Mouse (Mus musculus) spleen, adult 2 months (tissue): ENCODE measurements around the gene Slc15a3. TPM values are rescaled to one million over a fixed set of nuclear protein-coding genes. Genes with fewer than 3 reads are reported as not detected.
A peak's percentile ranks its signal among the peaks of the same experiment; 100 is the strongest.

Experiments
- DNase-seq, 2 experiments: peaks; one replicate each; pipeline versions ENCODE4 v3.0.0 to v3.0.0-alpha.2; 2012 to 2021; ENCODE audit warnings: low spot score in 2 of 2, low read depth in 1 of 2
- H3K27ac ChIP-seq: fragments of 200-500 bp; 2 replicates; pipeline ENCODE4 v1.5.1; 2012; ENCODE audit warnings: low read length, inconsistent platforms; ENCODE audit not compliant: insufficient read depth
- H3K27me3 ChIP-seq: fragments of 200-500 bp; 2 replicates; pipeline ENCODE4 v1.6.1; 2012; ENCODE audit warnings: mild to moderate bottlenecking, moderate library complexity, low read length, inconsistent platforms; ENCODE audit not compliant: control insufficient read depth, insufficient read depth
- H3K36me3 ChIP-seq: fragments of 200-500 bp; 2 replicates; pipeline ENCODE4 v1.6.1; 2012; ENCODE audit warnings: mild to moderate bottlenecking, low read length, inconsistent platforms; ENCODE audit not compliant: control insufficient read depth, insufficient read depth
- H3K4me1 ChIP-seq: fragments of 200-500 bp; 2 replicates; pipeline ENCODE4 v1.6.1; 2011; ENCODE audit warnings: inconsistent platforms; ENCODE audit not compliant: control insufficient read depth, insufficient read depth, insufficient read length
- H3K4me3 ChIP-seq: fragments of 200-500 bp; 2 replicates; pipeline ENCODE4 v1.5.1; 2011; ENCODE audit warnings: mild to moderate bottlenecking, inconsistent platforms; ENCODE audit not compliant: insufficient read depth, insufficient read length; ENCODE audit errors: extremely low read depth
- CTCF ChIP-seq: fragments of 200-500 bp; IDR thresholded peaks from 2 replicates; pipeline ENCODE4 v1.5.1; 2011; ENCODE audit warnings: mild to moderate bottlenecking, inconsistent platforms; ENCODE audit not compliant: insufficient read depth, insufficient read length, insufficient replicate concordance; ENCODE audit errors: extremely low read depth
- POLR2A ChIP-seq: fragments of 200-500 bp; IDR thresholded peaks from 2 replicates; pipeline ENCODE4 v1.6.1; 2011; ENCODE audit warnings: low read depth, low read length, inconsistent platforms
- WGBS: fragments of 180-500 bp; shearing (Covaris S2); methylation state at CpG from one replicate; pipeline ENCODE4 v1.1.7; 2018; 5-methylcytosine and 5-hydroxymethylcytosine counted together
- polyA plus RNA-seq: library from polyadenylated mRNA; depleted of rRNA; stranded (reverse); fragments of >200 nt; gene quantifications from 2 replicates; pipeline ENCODE4 v1.2.3, GENCODE M21; 2012

The Slc15a3 gene
- polyA plus RNA-seq, 1 experiment, result 39.7 TPM

DNA sequence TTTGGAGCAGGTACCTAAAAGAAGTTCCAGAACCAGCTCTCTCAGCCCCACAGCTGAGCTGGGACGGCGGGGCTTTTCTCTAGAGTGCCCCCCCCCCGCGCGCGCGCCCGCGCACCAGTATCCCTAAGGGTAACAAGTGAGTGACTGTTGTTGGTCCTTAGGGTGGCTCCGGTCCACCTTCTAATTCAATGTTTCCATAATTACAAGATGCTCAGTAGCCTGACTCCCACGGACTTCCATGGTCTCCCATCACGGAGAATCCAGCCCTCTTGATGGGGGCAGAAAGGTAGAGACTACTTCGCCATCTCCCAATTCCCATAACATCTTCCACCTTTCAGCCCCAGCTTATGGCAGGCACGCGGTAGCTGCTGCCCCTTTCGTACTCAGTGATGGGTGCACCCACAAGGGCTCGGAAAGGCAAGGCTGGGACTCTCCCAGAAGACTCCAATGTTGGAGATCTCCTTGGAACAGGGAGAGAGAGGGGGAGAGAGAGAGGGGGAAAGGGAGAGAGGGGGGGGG is 29.2 kb downstream of the Slc15a3 start:
- H3K4me1 ChIP-seq, result peaks cover 7% of the 10 kb centered on the region
- H3K4me3 ChIP-seq, result no peak overlapping the region; the same call in 1 of the 2 replicates
- H3K27ac ChIP-seq, result no peak overlapping the region
- DNase-seq, result no peak
- WGBS, result 9% methylated on average over 17 of the region's 17 CpGs
- TF ChIP-seq POLR2A (no peak), CTCF (no peak)
- peaks cover 3% of the 10 kb centered on the region for H3K27me3 ChIP-seq
- peaks cover 16% of the 10 kb centered on the region for H3K36me3 ChIP-seq

DNA sequence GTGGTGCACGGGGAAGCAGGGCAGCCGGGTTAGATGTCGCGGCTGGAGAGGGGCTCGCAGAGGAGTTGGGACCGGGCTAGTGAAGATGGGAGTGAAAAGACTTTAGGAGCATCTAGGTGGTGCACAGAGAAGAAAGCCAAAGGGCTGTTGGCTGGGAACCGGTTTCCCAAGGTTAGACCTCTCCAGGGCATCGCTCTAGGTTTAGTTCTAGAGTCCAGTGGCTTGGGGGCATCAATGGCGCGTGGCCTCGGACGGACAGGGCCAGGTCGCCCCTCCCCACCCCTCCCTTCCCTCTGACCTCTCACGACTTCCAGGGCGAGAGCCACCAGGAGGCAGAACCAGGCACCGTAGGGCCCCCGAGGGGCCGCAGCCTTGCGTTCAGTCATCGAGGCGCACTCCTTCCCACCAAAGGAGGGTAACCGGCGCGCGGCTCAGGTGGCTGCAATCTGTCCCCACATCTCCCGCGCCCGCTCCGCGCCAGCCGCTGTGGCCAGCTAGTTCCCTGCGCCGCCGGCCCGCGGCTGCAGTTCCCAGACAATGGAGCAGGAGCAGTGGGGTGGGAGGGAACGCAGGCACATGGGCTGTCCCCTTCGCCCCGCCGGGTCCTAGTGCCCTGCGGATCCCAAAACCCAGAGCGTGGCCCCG is 29.8 kb downstream of the Slc15a3 start:
- H3K4me3 ChIP-seq, result peak overlapping the region; percentile 50; the same call in 1 of the 2 replicates
- H3K36me3 ChIP-seq, result peaks cover 22% of the 10 kb centered on the region
- DNase-seq, result no peak
- H3K27ac ChIP-seq, result no peak overlapping the region
- TF ChIP-seq CTCF (no peak), POLR2A (no peak)
- peaks cover 3% of the 10 kb centered on the region for H3K27me3 ChIP-seq
- under 1% methylated on average over 43 of the region's 43 CpGs for WGBS
- H3K4me1 ChIP-seq, result peaks cover 7% of the 10 kb centered on the region

DNA sequence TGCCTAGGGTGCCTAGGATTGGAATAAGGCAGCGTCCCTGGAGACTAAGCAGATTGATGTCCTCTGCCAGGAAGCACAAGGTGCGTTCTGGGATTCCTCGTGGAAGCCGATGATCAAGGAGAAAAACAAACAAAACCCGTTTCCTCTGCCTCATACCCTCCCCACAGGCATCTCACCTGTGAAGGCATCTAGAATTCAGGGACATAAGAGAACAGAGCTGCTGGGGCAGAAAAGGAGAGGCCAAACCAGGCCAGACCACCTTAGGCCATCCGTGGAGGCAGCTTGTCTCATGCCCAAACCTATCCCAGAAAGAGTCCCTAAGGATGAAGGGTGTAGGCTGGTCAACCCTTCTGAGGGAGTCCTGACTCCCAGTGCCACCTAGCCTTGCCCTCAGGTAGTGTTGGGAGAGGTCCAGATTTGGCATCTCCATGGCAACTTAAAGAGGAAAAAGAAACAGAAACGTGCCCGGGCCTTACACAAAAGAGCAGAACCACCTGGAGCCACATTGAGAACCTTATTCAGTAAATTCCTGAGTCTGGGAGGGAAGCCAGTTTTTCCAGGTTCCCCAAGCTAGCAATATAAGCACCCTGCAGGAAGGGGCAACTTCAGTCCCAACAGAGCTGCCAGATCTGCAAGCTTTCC is 30.5 kb downstream of the Slc15a3 start, which contains the start of gene Tmem132a:
Tmem132a (minus strand) TSS at position 55 of the 642 bp plus-strand sequence.
- Histone ChIP-seq H3K36me3 (peaks cover 22% of the 10 kb centered on the region), H3K4me1 (peaks cover 7% of the 10 kb centered on the region), H3K27me3 (peaks cover 3% of the 10 kb centered on the region), H3K4me3 (peak within 1 kb of the TSS; percentile 50; the same call in 1 of the 2 replicates), H3K27ac (no peak within 1 kb of the TSS)
- DNase-seq, result no peak
- WGBS, result 31% methylated on average over 8 of the region's 8 CpGs
- no peak for TF ChIP-seq CTCF
- no peak for TF ChIP-seq POLR2A

DNA sequence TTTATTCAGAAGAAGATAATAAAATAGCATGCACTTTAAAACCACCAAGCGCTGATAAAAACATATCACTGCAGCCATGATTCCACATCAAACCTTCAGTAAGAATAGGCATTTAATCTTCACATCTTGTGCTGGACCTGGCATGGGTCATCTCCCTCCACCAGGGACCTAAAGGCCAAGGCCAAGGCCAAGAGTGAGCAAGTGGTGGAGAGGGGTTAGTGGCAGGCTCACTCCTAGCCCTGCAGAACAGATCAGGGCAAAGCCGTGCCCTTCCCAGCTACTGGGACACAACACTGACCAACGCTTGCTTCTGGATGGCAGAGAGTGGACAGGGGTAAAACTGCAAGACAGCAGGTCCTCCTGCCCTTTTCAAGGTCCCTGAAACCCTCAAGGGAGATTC is 31.1 kb downstream of the Slc15a3 start:
- Histone ChIP-seq H3K36me3 (peaks cover 22% of the 10 kb centered on the region), H3K27ac (no peak overlapping the region), H3K27me3 (peaks cover 3% of the 10 kb centered on the region), H3K4me1 (peaks cover 7% of the 10 kb centered on the region), H3K4me3 (no peak overlapping the region)
- WGBS, result 94% methylated on average over 3 of the region's 3 CpGs
- TF ChIP-seq CTCF, result no peak
- DNase-seq, result no peak

DNA sequence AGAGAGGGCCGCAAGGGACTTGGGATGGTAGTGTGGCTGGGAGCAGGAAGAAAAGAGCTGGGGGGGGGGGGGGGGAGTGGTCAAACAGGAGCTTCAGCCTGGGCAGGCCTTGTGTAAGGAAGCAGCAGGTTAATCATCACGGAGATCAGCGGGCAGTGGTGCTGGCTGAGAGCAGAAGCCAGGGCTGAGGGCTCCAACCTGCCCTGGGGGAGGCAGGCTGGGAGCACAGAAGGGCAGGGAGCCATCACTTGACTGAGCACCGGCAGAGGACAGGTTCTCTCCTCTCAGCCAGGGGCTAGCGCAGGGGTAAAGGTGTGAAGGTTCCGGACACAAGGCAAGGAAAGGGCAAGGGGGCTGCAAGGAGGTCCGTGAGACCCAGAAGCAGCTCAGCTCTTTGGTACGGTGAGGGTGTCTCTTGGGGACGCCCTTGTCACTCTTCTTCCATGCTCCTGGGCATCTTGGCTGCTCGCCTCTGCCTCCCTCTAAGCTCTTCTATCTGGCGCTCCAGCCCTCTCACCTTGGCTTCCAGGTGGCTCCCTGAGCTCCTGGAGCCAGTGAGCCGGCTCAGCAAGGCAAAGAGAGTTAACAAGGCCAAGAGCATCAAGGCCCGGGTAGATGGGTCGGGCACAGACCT is 31.9 kb downstream of the Slc15a3 start:
- Histone ChIP-seq H3K4me1 (peaks cover 7% of the 10 kb centered on the region), H3K4me3 (no peak overlapping the region), H3K27ac (no peak overlapping the region), H3K27me3 (peaks cover 3% of the 10 kb centered on the region), H3K36me3 (peaks cover 22% of the 10 kb centered on the region)
- WGBS, result 91% methylated on average over 14 of the region's 14 CpGs
- no peak for TF ChIP-seq POLR2A
- TF ChIP-seq CTCF, result no peak
- no peak for DNase-seq

DNA sequence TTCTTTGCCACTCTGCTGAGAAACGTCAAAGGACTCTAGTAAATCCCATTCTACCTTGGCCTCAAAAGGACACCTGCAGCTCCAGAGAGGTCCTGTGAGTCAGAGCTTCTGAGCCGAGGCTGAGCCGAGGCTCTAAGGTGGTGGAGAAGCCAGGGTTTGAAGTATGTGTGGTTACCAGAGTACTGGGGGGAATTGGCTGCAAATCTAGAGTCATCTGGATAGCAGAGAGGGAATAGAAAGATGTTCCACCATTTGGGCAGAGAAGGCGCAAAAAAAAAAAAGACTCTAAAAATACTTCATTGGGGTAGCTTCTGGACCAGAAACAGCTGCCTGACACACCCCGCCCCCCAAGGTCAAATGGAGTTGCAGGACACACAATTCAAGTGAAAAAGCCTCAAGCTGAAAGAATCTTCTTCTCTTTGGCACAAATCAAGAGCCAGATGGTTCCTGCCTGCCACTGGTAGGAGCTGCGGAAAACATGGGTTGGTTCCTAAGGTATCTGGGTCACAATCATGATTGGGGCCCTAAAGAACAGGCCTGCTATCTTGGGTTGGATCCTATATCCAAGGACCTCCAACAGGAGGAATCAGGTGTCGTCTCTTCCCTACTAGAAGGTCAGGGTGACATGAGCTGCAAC is 38.8 kb downstream of the Slc15a3 start:
- Histone ChIP-seq H3K27ac (no peak overlapping the region), H3K36me3 (peaks cover 9% of the 10 kb centered on the region), H3K27me3 (no peaks in the 10 kb centered on the region), H3K4me1 (peaks cover 6% of the 10 kb centered on the region; the same call in 1 of the 2 replicates), H3K4me3 (no peak overlapping the region)
- no peak for TF ChIP-seq POLR2A
- TF ChIP-seq CTCF, result no peak
- DNase-seq, result no peak
- WGBS, result 88% methylated on average over 7 of the region's 7 CpGs
